Mouse (Mus musculus): ENCODE results near the gene Olfr1316. TPM values are rescaled to one million over a fixed set of nuclear protein-coding genes. Genes with fewer than 3 reads are reported as not detected.

The Olfr1316 gene
- polyA plus RNA-seq (2014; fragmentation: Illumina TruSeq; extraction: RNeasy Lipid Tissue Mini Kit (QIAGEN cat#74804); ENCODE audit: insufficient read depth, low read depth, low replicate concordance), result not detected

GRCm38 (mm10) chr2:112134877-112135276 is at the start of gene Olfr1316:
Olfr1316 (minus strand) TSS chr2:112134977.

GRCm38 (mm10) chr2:112153898-112154297 is 19.1 kb upstream of the Olfr1316 start, which contains the start of gene Olfr1318:
Olfr1318 (plus strand) TSS chr2:112154198.

GRCm38 (mm10) chr2:112140029-112140428 is 5.3 kb upstream of the Olfr1316 start, which contains the start of gene Olfr1317:
Olfr1317 (plus strand) TSS chr2:112140329.

DNA sequence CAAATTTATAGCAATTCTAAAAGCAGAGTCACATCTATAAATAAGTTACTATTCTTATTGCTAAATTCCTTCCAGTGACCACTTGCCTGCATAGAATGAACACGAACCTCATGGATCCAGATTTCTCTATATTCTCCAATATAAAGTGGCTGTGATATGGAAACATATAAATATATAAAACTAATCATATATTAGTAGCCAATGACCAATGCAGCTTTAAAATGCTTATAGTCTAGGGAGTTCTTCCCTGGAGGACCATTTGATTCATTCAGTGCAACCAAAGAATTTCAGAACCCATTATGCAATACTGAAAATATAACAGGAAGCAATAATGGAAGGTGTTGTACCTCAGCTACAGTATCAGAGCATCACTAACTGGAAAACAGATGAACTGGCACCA is 19.4 kb downstream of the Olfr1316 start, which contains the start of gene Olfr1315-ps1:
Gene Olfr1315-ps1 (minus strand): TSS at position 101 of the 400 bp plus-strand sequence.

GRCm38 (mm10) chr2:112096681-112097080 is 38.1 kb downstream of the Olfr1316 start, which contains the start of gene Olfr1314:
Olfr1314 (minus strand) TSS chr2:112096781.

GRCm38 (mm10) chr2:112077743-112078142 is 57.0 kb downstream of the Olfr1316 start, which contains the start of gene Olfr1313:
Olfr1313 (minus strand) TSS chr2:112077843.

Other genes starting within 250 kb of the Olfr1316 start
- not detected for gene Olfr1306, start 218.7 kb downstream of the Olfr1316 start, polyA plus RNA-seq (2014; fragmentation: Illumina TruSeq; extraction: RNeasy Lipid Tissue Mini Kit (QIAGEN cat#74804); ENCODE audit: insufficient read depth, low read depth, low replicate concordance)
- not detected for gene Olfr1307, start 185.5 kb downstream of the Olfr1316 start, polyA plus RNA-seq (2014; fragmentation: Illumina TruSeq; extraction: RNeasy Lipid Tissue Mini Kit (QIAGEN cat#74804); ENCODE audit: insufficient read depth, low read depth, low replicate concordance)
- gene Olfr1308, start 170.0 kb downstream of the Olfr1316 start, polyA plus RNA-seq (2014; fragmentation: Illumina TruSeq; extraction: RNeasy Lipid Tissue Mini Kit (QIAGEN cat#74804); ENCODE audit: insufficient read depth, low read depth, low replicate concordance), result not detected
- gene Olfr1309, start 144.7 kb downstream of the Olfr1316 start, polyA plus RNA-seq (2014; fragmentation: Illumina TruSeq; extraction: RNeasy Lipid Tissue Mini Kit (QIAGEN cat#74804); ENCODE audit: insufficient read depth, low read depth, low replicate concordance), result not detected
- not detected for gene Olfr1310, start 122.3 kb downstream of the Olfr1316 start, polyA plus RNA-seq (2014; fragmentation: Illumina TruSeq; extraction: RNeasy Lipid Tissue Mini Kit (QIAGEN cat#74804); ENCODE audit: insufficient read depth, low read depth, low replicate concordance)
- not detected for gene Olfr1311, start 110.6 kb downstream of the Olfr1316 start, polyA plus RNA-seq (2014; fragmentation: Illumina TruSeq; extraction: RNeasy Lipid Tissue Mini Kit (QIAGEN cat#74804); ENCODE audit: insufficient read depth, low read depth, low replicate concordance)
- not detected for gene Olfr1312, start 84.7 kb downstream of the Olfr1316 start, polyA plus RNA-seq (2014; fragmentation: Illumina TruSeq; extraction: RNeasy Lipid Tissue Mini Kit (QIAGEN cat#74804); ENCODE audit: insufficient read depth, low read depth, low replicate concordance)
- not detected for gene Olfr1313, start 57.1 kb downstream of the Olfr1316 start, polyA plus RNA-seq (2014; fragmentation: Illumina TruSeq; extraction: RNeasy Lipid Tissue Mini Kit (QIAGEN cat#74804); ENCODE audit: insufficient read depth, low read depth, low replicate concordance)
- not detected for gene Olfr1314, start 38.2 kb downstream of the Olfr1316 start, polyA plus RNA-seq (2014; fragmentation: Illumina TruSeq; extraction: RNeasy Lipid Tissue Mini Kit (QIAGEN cat#74804); ENCODE audit: insufficient read depth, low read depth, low replicate concordance)
- gene Olfr1315-ps1, start 19.5 kb downstream of the Olfr1316 start, polyA plus RNA-seq (2014; fragmentation: Illumina TruSeq; extraction: RNeasy Lipid Tissue Mini Kit (QIAGEN cat#74804); ENCODE audit: insufficient read depth, low read depth, low replicate concordance), result not detected
- not detected for gene Olfr1317, start 5.4 kb upstream of the Olfr1316 start, polyA plus RNA-seq (2014; fragmentation: Illumina TruSeq; extraction: RNeasy Lipid Tissue Mini Kit (QIAGEN cat#74804); ENCODE audit: insufficient read depth, low read depth, low replicate concordance)
- not detected for gene Olfr1318, start 19.2 kb upstream of the Olfr1316 start, polyA plus RNA-seq (2014; fragmentation: Illumina TruSeq; extraction: RNeasy Lipid Tissue Mini Kit (QIAGEN cat#74804); ENCODE audit: insufficient read depth, low read depth, low replicate concordance)
- 12.9 TPM for gene Lpcat4, start 104.5 kb upstream of the Olfr1316 start, polyA plus RNA-seq (2014; fragmentation: Illumina TruSeq; extraction: RNeasy Lipid Tissue Mini Kit (QIAGEN cat#74804); ENCODE audit: insufficient read depth, low read depth, low replicate concordance)
- not detected for gene Nutm1, start 124.3 kb upstream of the Olfr1316 start, polyA plus RNA-seq (2014; fragmentation: Illumina TruSeq; extraction: RNeasy Lipid Tissue Mini Kit (QIAGEN cat#74804); ENCODE audit: insufficient read depth, low read depth, low replicate concordance)
- gene Nop10, start 126.9 kb upstream of the Olfr1316 start, polyA plus RNA-seq (2014; fragmentation: Illumina TruSeq; extraction: RNeasy Lipid Tissue Mini Kit (QIAGEN cat#74804); ENCODE audit: insufficient read depth, low read depth, low replicate concordance), result 89.4 TPM
- gene Slc12a6, start 130.8 kb upstream of the Olfr1316 start, polyA plus RNA-seq (2014; fragmentation: Illumina TruSeq; extraction: RNeasy Lipid Tissue Mini Kit (QIAGEN cat#74804); ENCODE audit: insufficient read depth, low read depth, low replicate concordance), result 16.7 TPM
- gene Gm21985, start 131.3 kb upstream of the Olfr1316 start, polyA plus RNA-seq (2014; fragmentation: Illumina TruSeq; extraction: RNeasy Lipid Tissue Mini Kit (QIAGEN cat#74804); ENCODE audit: insufficient read depth, low read depth, low replicate concordance), result not detected
- 93.4 TPM for gene Emc4, start 233.1 kb upstream of the Olfr1316 start, polyA plus RNA-seq (2014; fragmentation: Illumina TruSeq; extraction: RNeasy Lipid Tissue Mini Kit (QIAGEN cat#74804); ENCODE audit: insufficient read depth, low read depth, low replicate concordance)
- 7.7 TPM for gene Katnbl1, start 244.2 kb upstream of the Olfr1316 start, polyA plus RNA-seq (2014; fragmentation: Illumina TruSeq; extraction: RNeasy Lipid Tissue Mini Kit (QIAGEN cat#74804); ENCODE audit: insufficient read depth, low read depth, low replicate concordance)

Measured in lung, adult 10 weeks (tissue).